Mouse (Mus musculus) kidney, adult 8-10 months (tissue): ENCODE measurements around the gene Procr.
A peak's percentile ranks its signal among the peaks of the same experiment; 100 is the strongest.
"Not testable (repeated sequence)": the region's sequence is repeated elsewhere in the genome, so short reads cannot be mapped to it uniquely, and the experiment has no call there.

Experiments used
- DNase-seq, 2 experiments: peaks; one replicate each; pipeline ENCODE4 v3.0.0; 2022

The Procr gene

DNA sequence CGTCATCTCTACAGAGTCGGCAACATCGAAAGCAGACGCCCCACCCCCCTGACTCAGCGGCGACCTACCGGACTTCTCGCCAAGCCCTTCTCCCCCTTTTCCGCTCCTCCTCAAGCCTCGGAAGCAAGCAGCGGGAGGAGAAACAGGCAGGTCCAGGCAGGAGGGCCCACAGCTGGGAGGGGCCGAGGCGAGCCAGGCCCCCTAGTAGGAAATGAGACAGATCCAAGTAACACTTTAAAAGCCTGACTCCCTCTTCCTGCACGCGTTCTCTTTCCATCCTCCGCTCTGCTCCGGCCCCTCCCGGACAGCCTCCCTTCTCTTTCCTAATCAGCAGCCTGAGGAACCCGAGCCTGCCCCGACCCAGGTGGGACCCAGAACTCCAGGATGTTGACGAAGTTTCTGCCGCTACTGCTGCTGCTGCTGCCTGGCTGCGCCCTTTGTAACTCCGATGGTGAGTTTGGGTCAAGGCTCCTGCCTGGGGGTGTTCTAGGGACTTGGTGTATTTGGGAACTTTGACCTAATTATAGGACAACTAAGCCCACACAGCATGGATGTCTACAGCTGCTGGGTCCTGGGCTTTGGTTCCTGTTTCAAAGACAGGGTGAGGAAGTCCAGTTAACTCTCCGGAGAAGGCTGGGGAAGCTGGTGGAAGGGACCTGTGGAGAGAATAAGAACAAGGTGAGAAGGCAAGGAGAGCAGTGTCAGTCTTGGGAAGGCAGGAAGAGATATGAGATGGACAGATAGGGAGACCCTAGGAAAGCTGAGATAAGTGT lies at the start of gene Procr:
Gene Procr (plus strand): TSS at position 104 of the 773 bp plus-strand sequence.
- peak; percentile 38 to 49 for DNase-seq

DNA sequence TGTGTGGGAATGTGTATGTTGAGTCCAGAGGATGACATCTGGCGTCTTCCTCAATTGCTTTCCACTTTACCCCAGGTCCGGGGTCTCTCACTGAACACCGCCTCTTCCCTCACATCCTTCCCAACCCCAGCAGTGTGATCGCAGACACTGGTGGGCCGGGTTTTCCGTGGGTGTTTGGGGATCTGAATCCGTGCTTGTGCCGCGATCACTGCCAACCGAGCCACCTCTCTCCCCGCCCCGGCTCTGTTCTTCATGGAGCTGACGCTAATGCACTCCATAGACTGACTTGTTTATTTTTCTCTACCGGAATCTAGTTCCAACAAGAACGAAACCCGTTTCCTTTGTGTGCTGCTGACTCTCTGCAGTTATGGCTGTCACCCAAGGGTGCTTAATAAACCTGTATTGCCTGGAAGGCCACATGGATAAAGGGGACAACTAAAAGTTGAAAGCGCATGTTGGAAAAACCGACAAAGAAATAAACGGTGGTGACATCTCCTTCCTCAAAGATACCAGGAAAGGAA lies 49.5 kb upstream of the Procr start:
- DNase-seq: no peak

DNA sequence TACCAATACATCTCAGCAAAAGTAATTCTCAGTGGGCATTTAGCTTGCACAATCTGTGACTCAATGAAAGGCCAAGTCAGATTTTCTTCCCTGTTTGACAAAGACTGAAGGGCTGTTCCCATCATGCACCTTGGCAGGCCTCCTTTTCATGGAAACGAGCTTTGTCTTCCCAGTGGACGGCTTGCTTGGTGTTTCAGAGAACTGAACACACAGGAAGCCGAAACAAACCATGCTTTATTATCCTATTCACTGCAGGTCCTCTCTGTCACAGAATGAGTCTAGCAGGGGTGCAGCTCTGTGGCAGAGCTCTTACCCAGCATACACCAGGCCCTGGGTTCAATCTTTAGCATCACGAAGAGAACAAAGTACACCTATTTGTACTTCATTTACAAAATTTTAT lies 47.3 kb upstream of the Procr start:
- no peak for DNase-seq

DNA sequence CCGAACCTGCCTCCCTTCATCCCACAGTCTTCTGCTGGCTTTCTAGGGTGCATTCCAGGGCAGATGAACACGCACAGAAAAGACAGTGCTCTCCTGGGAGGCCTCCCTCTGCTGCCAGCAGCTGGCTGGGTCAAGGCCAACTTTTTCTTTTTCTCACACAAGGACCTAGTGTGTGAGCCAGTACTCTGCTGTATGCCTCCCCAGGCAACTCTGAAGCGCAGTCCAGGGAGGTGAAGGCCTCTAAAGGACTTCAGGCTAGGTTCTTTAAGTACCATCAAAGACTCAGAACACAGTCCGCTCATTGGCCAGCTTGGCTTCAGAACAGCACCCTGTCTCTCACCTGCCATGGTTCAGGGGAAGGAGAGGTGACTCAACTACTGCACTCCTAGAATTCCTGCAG lies 43.7 kb upstream of the Procr start:
- DNase-seq: no peak

DNA sequence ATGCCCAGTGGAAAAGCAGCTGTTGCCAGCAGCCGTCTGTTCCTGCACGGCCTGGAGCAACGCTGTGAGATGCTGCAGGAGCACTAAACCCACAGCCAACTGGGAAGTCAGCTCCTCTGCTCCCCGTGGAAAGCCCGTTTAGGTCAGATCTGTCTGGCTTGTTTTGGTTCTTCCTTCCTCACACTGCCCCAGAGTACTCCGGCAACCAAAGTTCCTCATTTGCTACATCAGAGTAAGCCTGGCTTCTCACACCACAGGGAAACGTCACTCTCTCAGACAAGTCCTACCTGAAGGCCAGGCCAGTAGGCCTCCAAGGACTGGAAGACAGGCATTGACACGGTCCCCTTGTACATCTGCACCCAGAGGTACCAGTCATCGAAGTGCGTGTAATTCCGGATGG lies 40.4 kb upstream of the Procr start:
- DNase-seq: no peak

DNA sequence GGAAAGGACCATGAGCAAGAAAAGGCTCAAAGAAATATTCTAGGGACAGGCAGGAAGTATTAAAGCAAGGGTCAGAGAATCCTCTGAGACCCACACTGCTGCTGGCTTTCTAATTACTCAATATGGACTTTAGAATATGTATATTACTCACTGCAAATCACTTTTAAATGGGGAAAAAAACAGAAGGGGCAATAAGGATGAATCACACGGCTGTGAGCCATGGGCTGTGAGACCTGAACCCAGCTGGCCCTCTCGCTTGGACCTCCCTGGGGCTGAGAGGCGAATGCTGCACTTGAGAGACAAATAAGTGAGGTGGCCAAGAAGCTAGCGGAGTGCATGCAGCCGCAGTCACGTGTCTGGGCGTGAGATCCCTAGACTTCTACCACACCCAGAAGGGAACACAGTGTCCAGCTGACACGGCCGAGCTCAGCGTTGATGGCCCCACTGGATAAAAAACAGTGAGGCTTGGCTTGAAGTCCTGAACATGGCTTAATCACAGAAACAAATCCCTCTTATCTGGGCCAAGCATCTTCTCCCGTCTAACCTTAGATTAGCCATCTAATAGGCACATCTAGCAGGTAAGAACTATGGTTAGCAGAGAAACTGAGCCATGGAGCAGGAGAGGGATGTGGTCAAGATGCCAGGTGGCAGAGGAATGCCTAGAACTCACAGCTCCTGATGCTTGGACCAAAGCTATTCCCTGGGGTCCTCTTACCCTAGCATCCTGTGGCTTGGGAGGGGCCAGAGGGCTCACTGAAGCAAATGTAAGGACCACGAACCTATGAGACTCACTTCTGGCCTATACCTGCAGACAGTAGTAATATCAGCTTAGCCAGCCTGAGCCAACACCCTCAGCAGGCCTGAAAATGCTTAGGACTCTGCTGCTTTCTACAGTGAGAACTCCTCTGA lies 33.6 kb upstream of the Procr start:
- DNase-seq: no peak

DNA sequence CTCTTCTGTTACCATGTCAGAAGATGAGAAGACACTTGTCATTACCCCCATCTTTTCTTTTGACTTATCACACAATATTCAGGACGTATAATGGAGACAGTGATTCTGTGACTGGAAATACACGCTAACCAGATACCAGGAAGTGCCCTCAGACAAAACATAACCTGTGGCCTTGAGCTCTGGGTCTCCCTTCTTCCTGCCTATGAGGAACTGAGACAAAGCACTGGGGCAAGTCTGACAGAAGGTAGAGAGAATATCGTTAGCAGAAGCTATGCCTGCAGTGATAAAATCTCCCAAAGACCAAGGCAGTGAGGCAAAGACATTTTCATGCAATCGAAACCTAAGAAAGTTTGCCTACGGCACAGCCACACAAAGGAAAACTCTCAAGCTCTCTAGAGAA lies 30.3 kb upstream of the Procr start:
- DNase-seq: no peak

DNA sequence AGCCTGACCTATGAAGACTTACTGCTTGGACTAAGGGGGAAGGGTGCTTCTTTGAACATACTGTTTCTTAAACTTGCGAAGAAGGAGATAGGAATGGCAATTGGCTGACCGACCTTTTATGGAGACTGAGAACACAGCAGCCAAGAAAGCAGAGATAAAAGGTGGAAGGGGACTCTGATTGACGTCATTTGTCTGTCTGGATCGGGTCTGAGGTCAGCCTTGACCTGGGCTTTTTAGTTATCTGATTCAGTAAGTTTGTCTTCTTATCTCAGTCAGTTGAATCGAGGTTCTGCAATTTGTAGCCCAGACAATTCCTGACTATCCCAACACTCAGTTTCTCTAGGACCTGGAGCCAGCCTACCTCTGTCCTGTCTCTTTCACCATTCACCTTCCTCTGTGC lies 26.9 kb upstream of the Procr start:
- no peak for DNase-seq

DNA sequence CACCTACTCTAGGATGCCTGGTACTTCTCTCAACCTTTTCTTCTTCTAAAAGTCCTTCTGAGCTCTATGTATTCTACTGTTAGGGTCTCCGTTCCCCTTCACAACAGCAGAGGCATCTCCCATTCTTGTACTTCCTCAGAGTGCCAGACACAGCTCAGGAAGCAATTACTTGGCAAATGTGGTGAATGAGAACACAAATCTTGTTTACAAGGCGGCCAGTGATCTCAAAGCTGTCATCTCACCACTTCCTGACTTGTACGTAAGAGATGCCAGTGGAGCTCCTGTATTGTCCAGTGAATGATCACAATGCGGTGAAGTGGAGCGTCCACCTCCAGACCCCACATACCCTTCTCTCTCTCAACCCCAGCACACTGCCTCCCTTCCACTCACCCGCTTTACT lies 26.4 kb upstream of the Procr start:
- no peak for DNase-seq

DNA sequence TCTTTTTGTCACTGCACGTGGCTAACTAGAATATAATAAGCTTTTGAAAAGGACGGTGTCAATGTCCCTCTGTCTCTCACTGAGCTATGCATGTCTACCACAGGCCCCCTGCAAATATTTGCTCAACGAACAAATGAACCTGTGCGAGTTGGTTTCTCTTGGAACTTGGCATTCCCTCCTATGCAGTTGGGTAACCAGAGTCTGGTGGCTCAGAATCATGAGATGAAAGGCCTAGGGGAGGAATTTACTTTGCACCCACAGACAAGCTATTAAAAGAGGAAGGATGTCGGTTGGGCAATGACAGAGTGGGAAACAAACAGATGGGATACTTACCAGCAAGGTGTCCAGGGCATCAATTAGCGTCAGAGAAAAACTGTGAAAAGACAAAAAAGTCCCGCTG lies 24.6 kb upstream of the Procr start:
- DNase-seq: no peak

DNA sequence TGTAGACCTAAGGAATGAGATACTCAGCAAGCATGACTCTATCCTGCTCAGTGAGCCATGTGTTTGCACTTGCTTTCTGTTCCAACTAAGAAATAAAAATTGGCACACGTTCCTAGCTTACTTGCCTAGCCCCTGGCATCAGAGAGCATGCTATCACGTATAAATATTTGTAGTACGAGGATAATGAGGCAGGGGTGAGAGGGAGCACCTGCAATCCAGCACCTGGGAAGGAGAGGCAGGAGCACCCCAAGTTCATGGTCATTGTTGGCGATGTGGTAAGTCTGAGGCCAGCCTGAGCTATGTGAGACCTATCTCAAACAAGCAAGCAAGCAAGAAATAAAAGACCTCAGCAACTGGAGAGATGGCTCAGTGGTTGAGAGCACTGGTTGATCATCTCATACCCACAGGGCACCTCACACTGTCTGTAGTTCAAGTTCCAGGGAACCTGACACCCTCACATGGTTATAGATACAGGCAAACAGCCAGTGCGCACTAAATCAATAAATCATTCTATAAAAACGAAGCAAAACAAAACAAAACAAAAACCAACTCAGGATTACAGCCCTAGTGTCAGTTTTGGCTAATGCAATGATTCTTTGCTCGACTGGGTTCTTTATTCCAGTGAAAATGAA lies 23.0 kb upstream of the Procr start:
- DNase-seq: no peak

DNA sequence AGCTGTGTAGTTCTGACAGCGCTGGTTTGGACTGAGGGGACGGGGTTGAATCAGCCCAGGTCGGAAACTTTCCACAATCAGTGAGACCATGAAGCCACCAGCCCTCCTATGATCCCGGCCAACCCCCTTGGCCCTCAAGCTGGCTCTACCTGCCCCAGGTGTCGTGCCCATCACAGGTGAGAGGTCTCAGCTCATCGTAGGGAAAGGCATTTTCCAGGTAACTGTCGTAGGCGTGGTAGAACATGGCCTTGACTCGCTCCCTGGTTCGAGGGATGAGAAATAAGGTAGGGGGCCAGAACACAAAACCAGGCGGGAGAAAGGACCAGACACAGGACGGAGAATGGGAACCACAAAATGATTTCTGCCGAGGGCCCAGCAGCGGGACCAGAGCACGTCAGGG lies 22.2 kb upstream of the Procr start:
- DNase-seq: no peak

DNA sequence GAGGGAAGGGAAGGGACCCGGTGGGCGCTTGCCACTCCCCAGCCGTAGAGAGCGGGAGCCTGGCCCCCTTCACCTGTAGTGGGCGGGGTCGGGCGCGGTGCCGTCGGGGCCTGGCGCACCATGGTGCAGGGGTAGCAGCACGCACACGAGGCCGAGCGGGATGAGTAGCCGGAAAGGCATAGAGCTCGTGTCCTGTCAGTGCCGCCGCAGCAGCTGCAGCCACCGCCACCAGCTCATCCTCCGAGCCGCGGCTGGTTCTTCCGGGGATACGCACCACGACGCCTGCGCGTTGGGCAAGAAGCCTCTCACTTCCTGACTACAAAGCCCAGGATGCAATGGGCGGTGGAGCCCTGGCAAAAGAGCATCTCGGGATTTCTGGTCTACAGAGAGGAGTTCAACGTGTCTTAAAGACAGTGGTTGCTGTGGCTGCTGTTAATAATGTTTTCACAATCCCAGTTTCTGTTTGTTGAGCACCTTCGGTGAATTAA lies 21.7 kb upstream of the Procr start, which contains the start of gene Edem2:
Gene Edem2 (minus strand): TSS at position 318 of the 488 bp plus-strand sequence.
- DNase-seq: peak; percentile 88 to 92

DNA sequence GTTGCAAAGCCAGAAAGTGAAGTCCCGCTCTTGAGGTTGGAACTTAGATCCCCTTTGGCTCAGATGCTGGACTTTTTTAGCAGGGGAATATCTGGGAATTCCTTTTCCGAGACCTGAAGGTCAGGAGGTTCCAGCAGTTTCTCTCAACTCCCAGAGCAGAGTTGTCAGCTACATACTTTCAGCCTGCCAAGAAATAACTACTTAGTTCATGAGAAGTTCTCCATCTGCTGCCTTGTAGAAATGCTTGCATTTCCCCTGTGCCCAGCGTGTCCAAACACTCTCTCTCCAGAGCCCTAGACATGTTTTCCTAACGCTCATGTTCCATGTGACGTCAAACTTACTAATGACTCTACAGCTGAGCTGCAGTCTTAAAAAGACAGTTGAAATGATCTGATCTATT lies 15.8 kb upstream of the Procr start:
- DNase-seq: no peak

DNA sequence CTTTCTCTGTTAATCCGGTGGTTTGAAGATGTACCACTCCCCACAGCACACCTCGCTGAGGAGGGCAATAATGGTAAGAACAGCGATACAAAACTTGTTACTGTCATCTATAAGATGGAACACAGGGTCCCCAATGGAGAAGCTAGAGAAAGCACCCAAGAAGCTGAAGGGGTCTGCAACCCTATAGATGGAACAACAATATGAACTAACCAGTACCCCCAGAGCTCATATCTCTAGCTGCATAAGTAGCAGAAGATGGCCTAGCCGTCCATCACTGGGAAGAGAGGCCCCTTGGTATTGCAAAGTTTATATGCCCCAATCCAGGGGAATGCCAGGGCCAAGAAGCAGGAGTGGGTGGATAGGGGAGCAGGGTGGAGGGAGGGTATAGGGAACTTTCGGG lies 15.2 kb upstream of the Procr start, which contains the start of gene Gm17581:
Gene Gm17581 (minus strand): TSS at position 101 of the 400 bp plus-strand sequence.
- DNase-seq: not testable (repeated sequence)

DNA sequence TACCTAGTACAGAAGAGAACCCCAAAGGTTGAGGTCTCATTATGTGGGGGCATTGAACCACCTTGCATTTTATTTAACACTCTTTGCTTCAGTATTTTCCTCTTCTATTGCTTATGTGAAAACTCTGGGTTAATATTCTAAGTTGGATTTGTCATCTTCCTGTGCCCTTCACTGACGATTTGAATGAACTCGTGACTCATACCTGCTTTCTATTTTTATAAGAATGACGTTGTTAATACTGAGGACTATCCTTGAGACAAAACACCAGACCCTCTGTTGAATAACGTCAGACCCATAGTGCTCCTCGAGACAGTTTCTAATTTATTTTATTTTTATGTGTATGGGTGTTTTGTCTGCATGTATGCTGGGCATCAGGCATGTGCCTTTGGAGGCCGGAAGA lies 14.0 kb upstream of the Procr start:
- no peak for DNase-seq

DNA sequence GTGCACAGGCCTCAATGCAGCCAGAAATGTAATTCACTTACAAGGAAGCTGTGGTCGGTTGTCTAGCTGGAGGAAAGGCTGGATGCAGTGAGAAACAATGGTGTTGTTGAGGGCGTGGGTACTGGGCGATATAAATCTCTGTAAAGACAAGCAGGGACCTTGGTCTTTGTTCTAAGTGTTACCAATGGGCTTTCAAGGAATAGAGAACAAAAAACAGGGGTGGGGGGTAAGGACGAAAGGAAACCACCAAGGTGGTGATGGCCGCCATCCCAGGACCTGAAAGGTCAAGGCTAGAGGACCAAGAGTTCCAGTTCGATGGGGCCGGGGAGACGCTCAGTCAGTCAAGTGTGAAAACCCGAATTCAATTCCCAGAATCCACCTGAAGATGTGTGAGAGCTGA lies 13.1 kb upstream of the Procr start:
- DNase-seq: no peak

DNA sequence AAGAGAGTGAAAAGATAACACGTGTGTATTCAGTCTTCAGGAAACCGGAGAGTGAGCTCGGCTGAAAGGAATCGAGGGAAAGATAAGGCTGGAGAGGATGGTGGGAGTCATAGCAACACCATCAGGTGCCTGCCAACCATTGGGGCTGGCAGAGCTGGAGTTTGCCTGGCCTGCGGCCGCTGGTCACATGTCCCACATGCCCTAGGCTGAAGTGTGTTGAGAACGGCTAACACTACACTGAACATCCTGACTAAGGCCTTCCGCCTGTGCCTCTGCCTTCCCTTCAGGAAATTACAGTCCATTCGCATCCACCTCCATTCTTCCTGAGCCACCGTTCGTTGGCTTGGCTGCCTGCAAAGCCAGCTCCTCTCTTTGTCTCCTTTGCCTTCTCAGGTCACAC lies 8.7 kb upstream of the Procr start:
- DNase-seq: no peak

DNA sequence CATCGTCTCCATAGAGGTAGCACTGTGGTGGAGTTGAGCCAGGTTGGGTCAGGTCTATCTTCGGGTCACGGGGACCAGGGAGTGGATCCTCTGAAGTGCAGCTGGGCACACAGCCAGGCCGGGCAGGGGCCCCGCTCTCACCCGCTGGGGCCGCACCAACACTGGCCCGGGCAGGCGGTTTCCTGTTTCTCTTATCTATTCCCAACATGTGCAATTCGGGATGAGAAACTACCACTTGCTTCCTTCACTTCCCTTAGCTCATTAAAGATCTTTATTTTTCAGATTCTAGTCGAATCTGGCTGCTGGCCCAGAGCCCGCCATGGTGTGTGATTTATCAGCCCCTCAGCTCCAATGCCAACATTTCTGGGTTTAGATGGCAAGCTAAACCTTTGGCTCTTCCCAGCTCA lies 8.0 kb upstream of the Procr start:
- peak; percentile 63 to 66 for DNase-seq

DNA sequence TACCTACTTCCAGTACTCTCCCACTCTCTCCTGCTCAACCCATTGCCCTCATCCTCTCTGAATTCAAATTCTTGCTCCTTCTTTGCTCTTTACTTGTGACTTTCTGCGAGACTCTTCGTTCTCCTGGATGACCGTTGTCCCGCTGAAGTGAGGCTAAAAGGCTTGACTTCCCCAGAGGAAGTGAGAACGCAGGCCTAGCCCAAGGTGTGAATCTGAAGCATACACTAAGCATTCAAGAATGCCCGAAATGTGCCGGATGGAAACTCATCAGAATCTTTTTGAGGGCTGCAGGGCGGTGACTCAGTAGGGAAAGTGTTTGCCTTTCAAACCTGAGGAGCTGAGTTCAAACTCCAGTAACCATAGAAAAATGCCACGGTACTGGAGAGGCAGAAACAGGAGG lies 7.6 kb upstream of the Procr start:
- DNase-seq: no peak

DNA sequence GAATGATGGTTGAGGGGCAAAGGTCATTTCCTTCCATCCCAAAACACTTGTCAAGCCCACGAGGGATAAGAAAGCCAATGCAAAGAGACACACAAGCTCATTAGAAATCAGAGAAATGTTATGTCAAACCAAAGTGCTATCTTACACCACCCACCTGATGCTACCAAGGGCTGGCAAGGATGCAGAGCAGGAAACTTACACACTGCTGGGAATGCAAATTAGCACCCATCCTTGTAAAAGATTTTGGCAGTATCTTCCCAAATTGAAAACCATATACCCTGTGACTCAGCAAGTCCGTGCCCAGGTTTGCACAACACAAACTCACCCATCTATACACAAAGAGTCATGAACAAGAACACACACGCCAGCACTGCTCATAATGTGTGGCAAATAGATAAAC lies 5.4 kb upstream of the Procr start:
- no peak for DNase-seq

DNA sequence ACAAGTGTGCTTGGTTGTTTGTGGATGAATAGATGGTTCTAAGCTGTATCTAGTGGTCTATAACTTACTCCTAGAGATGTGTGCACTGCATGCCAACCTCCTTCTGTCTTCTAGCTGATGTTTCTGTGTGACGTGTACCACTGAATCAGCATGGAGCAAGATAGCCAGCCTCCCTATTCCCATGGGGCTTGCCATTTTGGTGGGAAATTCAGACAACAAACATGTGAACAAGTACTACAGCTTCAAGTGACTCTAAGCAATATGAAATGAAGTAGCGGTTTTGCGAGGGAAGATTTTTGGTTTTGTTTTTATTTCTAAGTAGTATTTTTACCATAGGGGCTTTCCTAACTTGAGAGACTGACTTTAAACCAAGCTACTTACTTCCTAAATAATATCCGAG lies 1.5 kb upstream of the Procr start:
- DNase-seq: no peak

DNA sequence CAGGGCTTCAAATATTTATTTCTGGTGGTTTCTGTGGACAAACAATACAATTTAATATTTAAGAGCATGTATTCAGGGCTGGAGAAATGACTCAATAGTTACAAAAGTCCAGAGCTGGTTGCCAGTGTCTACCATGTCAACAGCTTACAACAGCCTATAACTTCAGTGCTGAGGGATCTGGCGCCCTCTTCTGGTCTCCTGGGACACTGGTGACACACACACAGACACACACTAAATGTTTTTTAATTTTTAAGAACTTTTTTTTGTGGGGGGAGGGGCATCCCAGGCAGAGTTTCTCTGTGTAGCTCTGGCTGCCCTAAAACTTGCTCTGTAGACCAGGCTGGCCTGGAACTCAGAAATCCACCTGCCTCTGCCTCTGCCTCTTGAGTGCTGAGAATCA lies 4.8 kb downstream of the Procr start:
- DNase-seq: peak in 1 of 2 experiments; percentile 61
